Mouse (Mus musculus) testis, adult 2 months (tissue): ENCODE measurements around the gene Rfx4. TPM values are rescaled to one million over a fixed set of nuclear protein-coding genes. Genes with fewer than 3 reads are reported as not detected.

Experiments used
- H3K27ac ChIP-seq: fragments of 200-500 bp; 2 replicates; pipeline ENCODE4 v1.5.1; 2012; ENCODE audit warnings: low read depth, low read length; ENCODE audit not compliant: control insufficient read depth, insufficient read depth
- H3K27me3 ChIP-seq: fragments of 200-500 bp; 2 replicates; pipeline ENCODE4 v1.6.1; 2012; ENCODE audit warnings: mild to moderate bottlenecking, low read length, moderate library complexity; ENCODE audit not compliant: control insufficient read depth, insufficient read depth
- H3K36me3 ChIP-seq: fragments of 200-500 bp; 2 replicates; pipeline ENCODE4 v1.6.1; 2012; ENCODE audit warnings: mild to moderate bottlenecking, low read length; ENCODE audit not compliant: control insufficient read depth, insufficient read depth
- H3K4me1 ChIP-seq: fragments of 200-500 bp; 2 replicates; pipeline ENCODE4 v1.6.1; 2012; ENCODE audit warnings: low read length; ENCODE audit not compliant: control insufficient read depth, insufficient read depth
- H3K4me3 ChIP-seq: fragments of 200-500 bp; 2 replicates; pipeline ENCODE4 v1.5.1; 2012; ENCODE audit warnings: low read depth, mild to moderate bottlenecking, low read length, moderate library complexity, mixed read lengths; ENCODE audit not compliant: control insufficient read depth
- CTCF ChIP-seq: fragments of 200-500 bp; IDR thresholded peaks from 2 replicates; pipeline ENCODE4 v1.5.1; 2012; ENCODE audit warnings: low read depth, mild to moderate bottlenecking, inconsistent platforms, low read length, moderate library complexity; ENCODE audit not compliant: control insufficient read depth, insufficient read depth, insufficient replicate concordance
- POLR2A ChIP-seq: fragments of 200-500 bp; IDR thresholded peaks from 2 replicates; pipeline ENCODE4 v1.6.1; 2012; ENCODE audit warnings: low read depth, mild to moderate bottlenecking, inconsistent platforms, low read length, moderate library complexity; ENCODE audit not compliant: control insufficient read depth
- polyA plus RNA-seq: library from polyadenylated mRNA; depleted of rRNA; stranded (reverse); fragments of >200 nt; gene quantifications from 2 replicates; pipeline ENCODE4 v1.2.3, GENCODE M21; 2012

The Rfx4 gene
- polyA plus RNA-seq, 1 experiment = 93.1 TPM

- Histone ChIP-seq H3K4me1 (peaks cover 6% of the 10 kb centered on the region; the same call in 1 of the 2 replicates), H3K27me3 (no peaks in the 10 kb centered on the region), H3K27ac (no peak overlapping the region), H3K4me3 (no peak overlapping the region), H3K36me3 (no peaks in the 10 kb centered on the region)
- TF ChIP-seq CTCF (no peak), POLR2A (no peak)
Measured at GRCm38 (mm10) chr10:84908006-84908405, 152.1 kb downstream of the Rfx4 start.

DNA sequence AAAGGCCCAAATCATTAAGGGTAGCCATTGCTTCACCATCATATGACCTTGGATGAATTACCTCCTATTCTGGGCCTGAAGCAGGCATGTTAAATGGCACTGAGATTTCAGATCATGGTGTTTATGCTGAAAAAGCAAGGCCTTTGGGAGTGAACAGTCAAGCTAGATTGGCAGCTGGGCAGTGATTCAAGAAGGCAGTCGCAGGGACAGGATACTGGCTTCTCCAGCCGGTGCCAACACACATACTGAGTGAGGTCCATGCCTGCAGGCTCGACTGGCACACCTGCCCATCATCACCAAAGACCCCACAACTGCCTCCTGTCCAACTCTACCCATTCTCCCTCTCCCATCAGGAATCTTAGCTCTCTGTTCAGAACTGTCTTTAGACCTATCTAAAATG is 152.6 kb downstream of the Rfx4 start:
- Histone ChIP-seq H3K4me1 (peaks cover 6% of the 10 kb centered on the region; the same call in 1 of the 2 replicates), H3K27ac (no peak overlapping the region), H3K27me3 (no peaks in the 10 kb centered on the region), H3K4me3 (no peak overlapping the region), H3K36me3 (no peaks in the 10 kb centered on the region)
- TF ChIP-seq CTCF (no peak), POLR2A (no peak)

GRCm38 (mm10) chr10:84909021-84909801 is 153.3 kb downstream of the Rfx4 start:
- no peak for TF ChIP-seq CTCF
- no peak for TF ChIP-seq POLR2A
- peaks cover 6% of the 10 kb centered on the region; the same call in 1 of the 2 replicates for H3K4me1 ChIP-seq
- H3K36me3 ChIP-seq = no peaks in the 10 kb centered on the region
- no peak overlapping the region for H3K4me3 ChIP-seq
- H3K27ac ChIP-seq = no peak overlapping the region
- H3K27me3 ChIP-seq = no peaks in the 10 kb centered on the region

DNA sequence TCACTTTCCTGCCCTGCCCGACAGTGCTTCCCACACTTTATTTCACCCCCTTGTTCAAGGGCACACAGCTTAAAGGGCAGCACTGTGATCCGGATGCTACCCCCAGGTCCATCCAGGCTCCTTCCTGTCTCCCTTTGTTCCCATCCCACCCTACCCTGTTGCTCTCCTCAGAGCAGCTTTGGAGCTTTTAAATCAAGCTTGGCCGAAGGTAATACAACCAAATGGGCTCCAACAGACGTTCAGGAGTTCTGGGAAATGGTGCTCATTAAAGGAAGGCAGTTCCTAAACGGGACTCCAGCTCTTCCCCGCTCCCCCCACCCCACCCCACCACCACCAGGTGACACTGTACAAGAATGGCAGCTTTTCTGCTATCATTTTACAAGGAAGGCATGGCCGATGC is 154.3 kb downstream of the Rfx4 start:
- no peak overlapping the region for H3K27ac ChIP-seq
- H3K4me3 ChIP-seq = no peak overlapping the region
- peaks cover 6% of the 10 kb centered on the region; the same call in 1 of the 2 replicates for H3K4me1 ChIP-seq
- TF ChIP-seq POLR2A (no peak), CTCF (no peak)
- no peaks in the 10 kb centered on the region for H3K27me3 ChIP-seq
- no peaks in the 10 kb centered on the region for H3K36me3 ChIP-seq

GRCm38 (mm10) chr10:84910758-84911384 is 155.0 kb downstream of the Rfx4 start:
- peaks cover 6% of the 10 kb centered on the region; the same call in 1 of the 2 replicates for H3K4me1 ChIP-seq
- H3K4me3 ChIP-seq = no peak overlapping the region
- no peak overlapping the region for H3K27ac ChIP-seq
- no peak for TF ChIP-seq POLR2A
- no peak for TF ChIP-seq CTCF
- no peaks in the 10 kb centered on the region for H3K27me3 ChIP-seq
- no peaks in the 10 kb centered on the region for H3K36me3 ChIP-seq

GRCm38 (mm10) chr10:84913148-84913547 is 157.3 kb downstream of the Rfx4 start:
- no peak for TF ChIP-seq CTCF
- TF ChIP-seq POLR2A = no peak
- no peak overlapping the region for H3K27ac ChIP-seq
- H3K27me3 ChIP-seq = no peaks in the 10 kb centered on the region
- H3K4me3 ChIP-seq = no peak overlapping the region
- H3K4me1 ChIP-seq = peaks cover 11% of the 10 kb centered on the region
- H3K36me3 ChIP-seq = no peaks in the 10 kb centered on the region; the same call in 1 of the 2 replicates

DNA sequence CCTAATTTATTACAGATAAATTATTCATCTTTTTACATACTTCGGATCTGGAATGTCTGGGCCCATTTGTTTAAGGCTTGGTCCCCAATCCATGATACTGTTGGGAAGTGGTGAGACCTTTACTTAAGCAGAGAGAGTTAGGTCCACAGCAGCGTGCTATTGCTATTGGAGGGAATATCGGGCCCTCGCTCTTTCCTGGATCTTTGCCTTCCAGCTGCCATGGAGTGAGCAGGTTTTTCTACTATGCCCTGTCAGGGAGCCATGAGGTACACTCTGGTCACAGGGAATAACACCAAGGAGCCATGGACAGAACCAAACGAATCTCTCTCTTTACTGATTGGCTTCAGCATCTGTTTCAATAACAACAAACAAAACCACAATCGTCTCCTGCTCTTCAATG is 159.6 kb downstream of the Rfx4 start:
- Histone ChIP-seq H3K27ac (no peak overlapping the region), H3K27me3 (no peaks in the 10 kb centered on the region), H3K4me3 (no peak overlapping the region), H3K4me1 (peaks cover 5% of the 10 kb centered on the region), H3K36me3 (no peaks in the 10 kb centered on the region; the same call in 1 of the 2 replicates)
- TF ChIP-seq CTCF = no peak
- TF ChIP-seq POLR2A = no peak
